Mouse (Mus musculus): ENCODE measurements around the gene Cst3. TPM values are rescaled to one million over a fixed set of nuclear protein-coding genes. Genes with fewer than 3 reads are reported as not detected.

Gene Cst3
- polyA plus RNA-seq, 1 experiment from 2014 or later = 533 TPM

DNA sequence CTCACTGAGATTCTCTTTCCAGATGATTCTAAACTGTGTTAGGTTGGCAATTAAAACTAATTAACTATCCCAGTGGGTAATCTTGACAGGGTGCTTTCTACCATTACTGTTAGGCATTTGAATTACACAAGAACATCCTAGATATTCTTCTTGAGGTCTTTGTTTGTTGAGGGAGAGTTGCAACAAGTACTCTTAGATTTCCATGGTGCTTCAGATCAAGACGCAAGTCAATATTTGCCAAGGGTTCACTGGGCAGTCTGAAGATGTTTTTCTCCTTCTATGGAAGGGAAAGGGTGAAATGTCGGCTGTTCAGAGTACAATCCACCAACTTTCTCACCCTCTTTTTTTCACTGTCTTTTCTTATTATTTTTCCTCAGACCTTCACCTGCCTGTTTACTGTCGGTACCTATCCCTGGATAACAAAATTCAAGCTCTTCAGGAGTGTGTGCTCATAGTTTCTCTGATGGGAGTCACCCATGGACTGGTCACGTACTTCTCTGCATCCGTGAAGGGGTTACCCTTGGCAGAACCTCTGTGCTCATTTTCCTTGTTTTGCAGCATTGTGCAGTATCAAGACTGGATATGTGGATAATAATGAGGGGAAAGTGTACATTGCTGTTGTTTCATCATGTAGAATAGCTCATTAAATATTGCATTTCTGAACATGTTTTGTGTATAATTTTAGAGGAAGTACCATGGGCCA is 37.3 kb downstream of the Cst3 start:
- Histone ChIP-seq H3K27me3 (no peaks in the 10 kb centered on the region), H3K4me2 (no peak overlapping the region), H3K4me1 (replicated peaks) (no peaks in the 10 kb centered on the region), H3K36me3 (no peaks in the 10 kb centered on the region), H3K9ac (no peak overlapping the region), H3K4me3 (no peak overlapping the region), H3K9me3 (no peaks in the 10 kb centered on the region), H3K27ac (no peak overlapping the region)
- 89% methylated on average over 5 of the region's 5 CpGs for WGBS
- ATAC-seq (ENCODE audit: low FRiP score) = no peak

DNA sequence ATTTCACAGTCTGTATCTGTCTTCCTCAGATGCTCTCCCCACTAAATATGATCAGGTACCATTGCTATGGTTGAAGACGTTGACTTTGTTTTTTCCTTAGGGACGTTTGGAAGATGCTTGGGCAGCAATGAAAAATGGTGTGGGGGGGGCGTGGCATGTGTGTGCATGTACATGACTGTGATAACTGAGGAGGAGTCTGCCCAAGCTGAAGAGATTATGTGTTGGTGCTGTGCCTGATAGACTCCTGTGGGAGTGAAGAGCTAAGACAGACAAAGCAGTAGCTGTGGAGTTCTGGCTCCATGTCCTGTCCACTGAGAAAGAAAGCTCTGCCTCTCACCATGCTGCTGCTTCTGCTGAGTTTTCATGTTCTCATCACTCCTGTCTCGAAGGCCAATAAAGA is 40.6 kb downstream of the Cst3 start, which contains the start of gene Cst9:
Gene Cst9, plus strand, starts transcription at position 236 of the 400 bp plus-strand sequence.
- no peak for ATAC-seq (ENCODE audit: low FRiP score)
- Histone ChIP-seq H3K9me3 (no peaks in the 10 kb centered on the region), H3K36me3 (no peaks in the 10 kb centered on the region), H3K4me1 (replicated peaks) (no peaks in the 10 kb centered on the region), H3K4me2 (no peak within 1 kb of the TSS), H3K27ac (no peak within 1 kb of the TSS), H3K27me3 (no peaks in the 10 kb centered on the region), H3K4me3 (no peak within 1 kb of the TSS), H3K9ac (no peak within 1 kb of the TSS)
- WGBS = 81% methylated on average over 4 of the region's 4 CpGs

DNA sequence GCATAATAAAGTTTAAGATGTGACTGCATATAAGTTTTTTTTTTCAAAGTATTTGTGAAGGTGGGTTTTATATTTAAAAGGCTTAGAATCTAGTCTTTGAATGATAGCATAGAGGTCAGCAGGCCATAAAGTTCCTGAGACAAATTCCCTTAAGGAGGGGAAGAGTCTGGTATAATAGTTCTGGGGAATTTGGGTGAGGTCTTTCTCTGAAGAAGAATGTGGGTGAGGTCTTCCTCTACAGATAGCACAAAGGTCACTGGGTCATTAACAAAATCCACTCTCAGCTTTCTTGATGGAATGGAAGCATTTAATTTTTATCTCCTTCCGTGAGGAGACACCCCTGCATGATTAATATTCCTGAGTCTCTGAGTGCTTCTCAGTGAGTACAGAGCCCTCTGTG is 49.5 kb downstream of the Cst3 start:
- Histone ChIP-seq H3K27ac (no peak overlapping the region), H3K9me3 (no peaks in the 10 kb centered on the region), H3K9ac (no peak overlapping the region), H3K27me3 (no peaks in the 10 kb centered on the region), H3K4me1 (replicated peaks) (no peaks in the 10 kb centered on the region), H3K36me3 (no peaks in the 10 kb centered on the region), H3K4me2 (no peak overlapping the region), H3K4me3 (no peak overlapping the region)
- no peak for ATAC-seq (ENCODE audit: low FRiP score)
- 82% methylated on average over 1 of the region's 1 CpGs for WGBS

Other genes with a start within 250 kb of the Cst3 start
- gene Nxt1, start 203.1 kb downstream of the Cst3 start, polyA plus RNA-seq (2015; fragmentation: Nextera tagmentation; extraction: Ambion mirVana) = 53.0 and 53.3 TPM in 2 replicates
- 14.8 and 14.9 TPM in 2 replicates for gene Gzf1, start 194.7 kb downstream of the Cst3 start, polyA plus RNA-seq (2015; fragmentation: Nextera tagmentation; extraction: Ambion mirVana)
- 44.2 and 49.1 TPM in 2 replicates for gene Napb, start 143.2 kb downstream of the Cst3 start, polyA plus RNA-seq (2015; fragmentation: Nextera tagmentation; extraction: Ambion mirVana)
- gene Cstl1, start 125.3 kb downstream of the Cst3 start, polyA plus RNA-seq (2015; fragmentation: Nextera tagmentation; extraction: Ambion mirVana) = not detected in 2 replicates
- gene Cst11, start 104.2 kb downstream of the Cst3 start, polyA plus RNA-seq (2015; fragmentation: Nextera tagmentation; extraction: Ambion mirVana) = not detected in 2 replicates
- not detected in 2 replicates for gene 8030411F24Rik, start 93.7 kb downstream of the Cst3 start, polyA plus RNA-seq (2015; fragmentation: Nextera tagmentation; extraction: Ambion mirVana)
- gene Cst12, start 86.3 kb downstream of the Cst3 start, polyA plus RNA-seq (2015; fragmentation: Nextera tagmentation; extraction: Ambion mirVana) = not detected in 2 replicates
- not detected in 2 replicates for gene Cst8, start 76.9 kb downstream of the Cst3 start, polyA plus RNA-seq (2015; fragmentation: Nextera tagmentation; extraction: Ambion mirVana)
- not detected in 2 replicates for gene Cst13, start 55.6 kb downstream of the Cst3 start, polyA plus RNA-seq (2015; fragmentation: Nextera tagmentation; extraction: Ambion mirVana)
- gene Cst9, start 40.5 kb downstream of the Cst3 start, polyA plus RNA-seq (2015; fragmentation: Nextera tagmentation; extraction: Ambion mirVana) = not detected in 2 replicates
- gene 9230104L09Rik, start 10.7 kb downstream of the Cst3 start, polyA plus RNA-seq (2015; fragmentation: Nextera tagmentation; extraction: Ambion mirVana) = not detected in 2 replicates
- not detected in 2 replicates for gene Gm1330, start 127.6 kb upstream of the Cst3 start, polyA plus RNA-seq (2015; fragmentation: Nextera tagmentation; extraction: Ambion mirVana)
- gene Gm10750, start 141.5 kb upstream of the Cst3 start, polyA plus RNA-seq (2015; fragmentation: Nextera tagmentation; extraction: Ambion mirVana) = not detected in 2 replicates